Mouse (Mus musculus) retina, postnatal 1 day (tissue): ENCODE data around the gene Rora.

Experiments
- DNase-seq: peaks from one replicate; pipeline ENCODE4 v3.0.0-alpha.2; 2012

The Rora gene

DNA sequence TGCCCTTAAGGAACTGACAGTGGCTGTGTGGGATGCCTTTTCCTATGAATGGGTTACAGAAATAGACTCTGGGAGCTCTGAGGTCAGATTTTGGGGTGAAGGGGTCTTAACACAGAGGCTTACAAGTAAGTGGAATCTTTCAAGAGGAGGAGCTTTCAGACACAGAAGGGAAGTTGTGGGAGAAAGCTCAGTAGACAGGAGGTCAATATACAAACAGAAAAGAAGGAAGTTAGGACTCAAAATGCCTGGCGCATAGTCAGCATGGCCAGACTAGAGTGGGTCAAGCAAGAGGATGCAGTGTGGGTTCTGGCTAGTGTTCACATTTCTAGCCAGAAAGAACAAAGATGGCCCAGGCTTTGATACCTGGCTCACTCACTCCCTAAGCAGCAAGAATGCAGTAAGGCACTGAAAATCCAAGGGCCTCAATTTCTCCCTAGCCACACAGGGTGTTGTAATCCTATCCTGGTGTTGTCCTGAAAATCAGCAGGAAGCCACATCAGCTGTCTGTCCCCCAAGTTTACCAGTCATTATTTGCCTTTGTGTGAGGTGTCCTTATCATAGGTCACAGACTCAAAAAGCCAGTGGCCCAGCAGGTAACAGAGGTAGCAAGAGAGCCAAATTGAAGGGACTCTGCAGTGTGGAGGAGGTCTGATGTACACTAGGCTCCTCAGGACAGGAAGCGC lies 456.2 kb downstream of the Rora start:
- DNase-seq: no peak

DNA sequence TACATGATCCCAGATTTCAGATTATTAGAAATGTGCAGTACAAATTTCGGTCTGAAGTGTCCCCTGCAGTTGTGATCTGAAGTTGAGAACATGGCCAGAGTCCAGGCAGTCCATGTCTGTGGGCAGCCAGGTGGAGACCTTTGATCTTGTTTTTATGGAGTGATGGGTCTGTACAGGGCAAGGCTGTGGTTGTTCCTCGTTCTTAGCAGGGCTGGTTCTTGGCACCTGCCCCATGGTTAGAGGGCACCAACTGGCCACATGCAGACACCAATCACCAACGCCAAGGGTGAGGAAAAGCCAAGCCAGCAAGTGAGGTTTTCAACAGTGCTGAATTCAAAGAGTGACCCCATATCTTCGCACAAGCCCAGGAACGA lies 456.7 kb downstream of the Rora start:
- DNase-seq: no peak

DNA sequence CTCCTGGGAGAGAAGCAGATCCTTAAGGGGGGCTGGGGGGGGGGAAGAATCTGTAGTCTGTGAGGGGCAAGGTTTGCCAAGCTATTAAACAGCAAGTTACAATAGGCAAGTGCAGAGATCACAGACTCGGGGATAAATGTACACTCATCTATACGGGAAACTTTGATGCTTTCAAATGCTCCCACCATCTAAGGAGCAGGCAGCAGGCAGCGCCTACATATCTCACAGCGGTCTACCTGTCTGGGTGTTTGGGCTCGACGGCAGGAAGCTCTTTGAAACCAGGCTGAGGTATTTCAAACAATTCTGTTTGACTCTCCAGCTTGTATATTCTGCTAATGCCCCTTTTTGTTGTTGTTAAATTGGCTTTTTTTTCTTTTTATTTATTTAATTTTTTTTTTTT lies 457.1 kb downstream of the Rora start:
- DNase-seq: no peak

DNA sequence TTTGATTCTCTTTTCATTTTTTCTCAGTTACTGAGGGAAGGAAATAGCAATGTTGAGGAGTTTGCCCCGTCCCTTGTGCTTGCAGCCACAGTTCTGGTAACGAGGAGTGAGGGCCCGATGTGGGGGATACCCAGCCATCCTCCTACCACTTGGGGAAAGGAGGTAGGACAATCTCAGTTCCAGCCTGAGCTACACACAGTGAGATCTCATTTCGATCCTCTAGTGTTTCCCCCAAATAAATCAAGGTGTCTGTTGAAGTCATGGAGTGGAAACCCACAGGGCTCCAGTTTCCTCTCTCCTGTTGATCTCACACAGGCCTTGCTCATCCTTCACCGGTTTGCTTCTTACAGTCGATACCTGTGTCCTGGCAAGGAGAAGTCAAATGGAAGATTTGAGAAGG lies 458.0 kb downstream of the Rora start:
- DNase-seq: no peak

DNA sequence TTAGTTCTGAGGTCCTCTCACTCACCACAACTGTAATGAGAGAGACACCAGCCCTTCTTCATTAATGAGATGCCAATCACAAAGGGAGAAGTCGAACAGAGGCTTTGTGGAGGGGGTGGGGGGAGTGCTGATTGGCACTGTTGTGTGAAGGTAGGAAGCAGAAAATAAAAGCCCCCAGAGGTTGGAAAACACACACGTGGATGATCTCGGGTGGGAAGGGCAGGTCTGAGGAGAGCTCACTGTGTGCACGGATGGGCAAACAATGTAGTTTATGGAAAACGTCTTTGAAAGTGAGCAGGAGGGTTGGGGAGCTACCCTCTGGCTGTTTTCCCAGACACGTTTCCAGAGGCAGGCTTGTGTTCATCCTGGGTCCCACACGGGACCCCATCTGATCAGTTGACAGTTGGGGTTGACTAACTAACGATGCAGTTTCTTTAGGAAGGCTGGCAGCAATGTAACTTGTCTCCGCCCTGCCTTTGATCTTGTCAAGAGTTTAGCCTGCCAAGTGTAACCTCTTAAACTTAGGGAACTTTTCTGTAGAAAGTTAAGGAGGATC lies 460.9 kb downstream of the Rora start:
- DNase-seq: peak; percentile 61

DNA sequence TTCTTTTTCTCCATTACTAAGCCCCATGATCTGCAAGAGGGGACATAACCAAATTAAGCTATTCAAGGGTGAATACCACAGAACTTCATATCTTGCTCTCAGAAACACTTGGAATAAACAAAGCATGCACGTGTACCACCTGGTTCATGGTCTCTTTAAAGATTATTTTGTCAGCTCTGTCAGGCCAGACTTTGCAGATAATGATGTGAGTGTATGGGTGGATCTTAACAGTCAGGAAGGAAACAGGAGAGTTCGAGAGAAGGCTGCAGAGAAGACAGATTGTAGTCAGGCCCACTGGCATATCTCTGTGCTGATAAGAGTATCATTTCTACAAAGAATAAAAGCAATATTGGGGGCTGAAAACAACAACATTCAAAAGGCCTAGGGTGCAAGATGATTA lies 463.2 kb downstream of the Rora start:
- no peak for DNase-seq

DNA sequence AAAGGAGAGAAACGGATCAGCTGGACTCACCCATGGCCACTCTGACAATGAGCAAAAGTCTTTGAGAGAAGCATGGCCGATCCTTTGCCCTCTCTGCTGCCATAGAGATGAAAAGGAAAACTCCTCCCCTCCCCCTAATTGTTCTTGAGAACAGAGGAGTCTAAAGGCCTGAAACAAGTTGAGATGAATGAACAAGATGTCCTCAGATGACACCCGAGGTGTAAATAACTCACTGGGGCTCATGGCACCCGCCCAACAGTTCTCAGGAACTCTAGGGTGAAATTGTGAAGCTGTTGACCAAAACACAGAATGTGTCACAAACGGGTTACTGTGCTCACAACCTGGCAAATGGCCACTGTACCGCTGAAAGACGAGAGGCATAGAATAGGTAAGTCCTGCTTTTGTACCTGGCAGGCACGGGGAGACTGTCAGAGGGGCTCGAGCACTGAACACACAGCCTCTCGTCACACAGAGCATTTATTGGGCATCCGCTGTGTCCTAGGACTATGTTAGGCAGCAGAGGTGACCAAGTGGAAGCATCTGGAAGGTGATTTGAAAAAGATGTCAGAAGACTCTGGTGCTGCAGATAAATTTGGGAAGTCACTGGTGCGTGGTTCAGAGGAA lies 467.6 kb downstream of the Rora start:
- DNase-seq: peak; percentile 50

DNA sequence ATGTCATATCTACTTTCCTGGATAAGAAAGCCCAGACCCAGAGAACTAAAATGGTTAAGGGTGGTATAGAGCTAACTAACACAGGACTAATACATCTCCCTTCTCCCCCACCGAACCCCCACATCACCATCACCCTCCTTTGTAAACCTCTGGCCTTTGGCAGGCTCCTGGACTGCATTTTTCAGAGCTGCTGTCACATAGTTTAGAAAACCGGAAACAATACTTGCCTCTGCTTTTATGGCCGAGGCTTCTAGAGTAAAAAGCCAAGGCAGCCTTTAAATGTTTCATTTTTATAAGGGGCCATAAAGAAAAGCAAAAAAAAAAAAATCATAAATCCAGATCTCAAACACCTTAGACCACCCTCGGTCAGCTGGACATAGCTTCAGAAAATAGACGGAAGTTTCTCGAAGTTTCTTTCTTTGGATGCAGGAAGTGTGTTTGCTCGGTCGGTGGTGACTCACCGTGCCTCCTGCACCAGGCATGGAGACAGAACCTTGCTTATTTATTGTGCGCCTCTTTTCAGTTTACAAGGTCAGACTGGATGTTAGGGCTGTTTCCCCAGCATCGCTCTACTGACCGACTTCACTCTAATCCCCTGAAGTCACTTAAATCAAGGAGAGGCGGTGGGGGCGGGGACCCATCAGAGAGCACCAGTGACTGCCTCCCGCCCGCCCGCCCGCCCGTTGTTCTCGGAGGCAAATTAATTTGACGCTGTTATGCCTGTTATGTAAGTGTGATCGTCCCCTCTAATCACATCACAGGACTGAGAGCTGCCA lies 471.6 kb downstream of the Rora start:
- DNase-seq: peak; percentile 74

DNA sequence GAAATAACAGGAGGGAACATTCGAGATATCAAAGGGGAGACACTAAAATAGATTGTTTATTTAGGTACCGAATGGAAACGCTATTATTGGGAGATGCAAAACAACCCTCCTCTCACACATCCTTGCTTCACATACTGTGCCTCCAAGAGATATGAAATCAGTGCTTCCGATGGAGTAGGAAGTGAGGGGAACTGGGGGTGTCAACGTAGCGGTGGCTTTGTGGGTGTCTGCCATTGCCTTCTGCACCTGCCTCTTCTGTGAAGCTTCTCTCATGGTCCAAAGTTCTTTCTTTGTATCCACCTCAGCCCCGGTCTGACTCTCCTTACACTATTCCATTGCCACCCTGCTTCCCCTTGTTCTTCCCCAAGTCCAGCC lies 472.2 kb downstream of the Rora start:
- no peak for DNase-seq

DNA sequence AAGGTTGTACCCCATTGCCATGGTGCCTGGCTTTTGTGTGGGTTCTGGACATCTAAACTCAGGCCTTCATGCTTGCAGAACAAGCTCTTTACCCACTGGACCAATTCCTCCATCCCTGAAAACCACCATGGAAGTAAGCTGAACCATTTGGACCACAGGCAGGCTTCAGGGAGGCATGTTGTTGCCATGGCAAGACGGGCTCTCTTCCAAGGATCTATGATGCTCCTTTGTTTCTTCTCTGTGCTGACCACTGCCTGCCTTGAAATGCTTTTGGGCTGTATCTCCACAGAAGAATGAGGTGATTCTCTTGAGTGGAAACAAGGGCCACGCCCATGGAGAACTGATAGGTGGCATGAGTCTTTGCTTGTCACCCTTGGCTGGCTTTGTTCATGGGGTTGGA lies 473.0 kb downstream of the Rora start:
- DNase-seq: no peak

DNA sequence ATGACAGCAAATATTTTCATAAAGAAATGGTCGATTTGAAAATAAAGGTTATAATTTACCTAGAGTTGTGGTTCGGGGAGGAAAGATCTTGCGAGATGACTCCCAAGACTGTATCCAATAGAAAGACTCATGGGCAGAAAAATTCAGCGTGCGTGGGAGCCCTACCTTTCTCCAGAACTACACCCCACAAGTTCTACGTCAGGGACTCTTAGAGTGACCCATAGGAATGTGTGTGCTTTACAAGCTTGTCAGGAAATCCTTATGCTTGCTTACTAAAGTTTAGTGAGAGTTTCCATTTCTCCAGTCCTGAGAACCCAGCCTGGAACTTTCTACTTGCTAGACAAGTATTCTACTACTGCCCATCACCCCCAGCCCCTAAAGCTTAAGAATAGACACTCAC lies 474.7 kb downstream of the Rora start:
- DNase-seq: no peak

DNA sequence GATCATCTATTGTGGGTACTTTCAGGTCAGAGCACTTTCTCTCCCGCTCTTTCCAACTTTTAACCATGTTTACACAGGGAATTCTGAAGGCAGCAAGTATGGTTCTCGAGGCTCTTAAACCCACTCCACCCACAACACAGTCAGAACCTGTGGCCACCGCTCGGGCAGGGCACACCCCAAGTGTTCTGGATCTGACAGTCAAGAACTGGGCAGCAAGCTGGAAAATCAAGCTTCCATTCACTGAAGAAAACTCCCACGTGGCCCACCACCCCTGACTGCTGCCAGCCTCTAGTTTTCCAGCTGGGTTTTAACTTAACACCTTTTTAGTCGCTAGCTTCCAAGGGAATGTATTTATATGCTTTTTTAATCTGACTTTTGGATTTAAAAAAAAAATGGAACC lies 479.4 kb downstream of the Rora start:
- no peak for DNase-seq

DNA sequence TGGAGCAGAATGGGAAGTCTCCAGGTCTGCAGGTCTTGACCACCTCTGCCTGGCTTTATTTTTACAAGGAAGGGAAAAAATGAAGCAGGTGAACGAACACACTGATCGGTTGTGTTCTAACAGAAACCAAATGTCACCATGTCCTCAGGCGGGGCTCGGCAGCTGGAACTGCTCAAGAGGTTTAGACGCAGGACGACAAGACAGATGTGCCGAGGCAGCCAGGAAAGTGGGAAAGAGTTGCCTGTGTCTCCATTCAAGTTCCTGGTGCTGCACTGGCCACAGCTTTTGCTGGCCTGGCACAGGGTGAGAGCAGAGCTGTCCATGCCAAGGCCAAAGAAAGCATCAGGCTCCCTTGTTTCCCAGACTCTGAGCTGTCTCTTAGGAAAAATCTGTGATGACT lies 480.1 kb downstream of the Rora start:
- no peak for DNase-seq

DNA sequence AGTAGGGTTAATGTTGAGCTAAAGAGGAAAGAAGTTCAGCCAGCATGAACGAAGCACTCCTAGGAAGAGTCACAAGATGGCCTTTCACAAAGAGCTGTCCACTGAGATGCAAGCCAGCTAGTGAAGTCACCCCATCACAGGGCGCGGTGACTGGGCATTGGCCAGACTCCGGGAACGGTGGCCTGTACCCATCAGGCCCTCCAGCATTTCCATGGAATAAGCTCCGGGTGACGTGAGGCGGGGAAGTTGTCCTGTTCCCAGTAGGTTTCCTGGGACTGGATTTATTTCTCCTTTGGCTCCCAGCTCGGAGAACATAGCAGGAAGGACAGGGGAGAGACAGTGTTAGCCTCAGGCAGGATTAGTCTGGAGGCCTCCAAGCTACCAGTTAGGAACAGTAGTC lies 481.0 kb downstream of the Rora start:
- no peak for DNase-seq

DNA sequence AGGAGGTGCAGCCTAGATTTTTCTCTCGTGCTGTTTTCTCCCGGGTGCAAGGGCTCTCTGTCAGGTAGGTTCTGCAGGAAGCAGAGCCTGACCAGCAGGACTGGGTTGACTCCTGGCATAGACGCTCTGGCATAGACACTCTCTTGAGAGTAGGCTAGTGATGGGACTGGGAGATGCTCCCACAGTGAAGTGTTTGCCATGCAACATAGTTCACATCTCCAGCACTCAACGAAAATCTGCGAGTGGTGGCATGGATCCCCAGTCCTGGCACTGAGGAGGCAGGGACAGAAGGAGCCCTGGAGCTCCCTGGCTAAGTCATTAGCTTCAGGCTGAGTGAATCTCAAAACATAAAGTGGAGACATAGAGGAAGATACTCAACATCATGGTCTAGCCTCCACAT lies 483.2 kb downstream of the Rora start:
- DNase-seq: no peak

DNA sequence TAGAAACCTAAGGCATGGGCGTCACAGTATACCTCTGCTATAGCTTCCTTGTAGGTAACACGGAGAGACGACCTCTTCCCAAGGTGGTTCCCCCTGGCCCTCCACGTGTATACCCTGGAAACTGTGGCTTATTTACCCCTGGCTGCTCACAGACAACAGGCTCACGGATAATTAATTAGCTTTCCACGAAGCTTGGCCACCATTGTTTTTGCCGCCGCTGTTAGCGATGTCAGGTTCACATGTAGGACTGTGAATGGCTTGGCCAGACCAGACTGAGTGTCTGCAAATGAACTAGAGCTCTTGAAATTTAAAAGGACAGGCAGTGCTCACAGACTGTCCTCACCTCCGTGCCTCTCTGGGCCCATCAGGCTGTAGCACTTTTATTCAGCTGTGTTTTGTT lies 483.8 kb downstream of the Rora start:
- DNase-seq: peak; percentile 60

DNA sequence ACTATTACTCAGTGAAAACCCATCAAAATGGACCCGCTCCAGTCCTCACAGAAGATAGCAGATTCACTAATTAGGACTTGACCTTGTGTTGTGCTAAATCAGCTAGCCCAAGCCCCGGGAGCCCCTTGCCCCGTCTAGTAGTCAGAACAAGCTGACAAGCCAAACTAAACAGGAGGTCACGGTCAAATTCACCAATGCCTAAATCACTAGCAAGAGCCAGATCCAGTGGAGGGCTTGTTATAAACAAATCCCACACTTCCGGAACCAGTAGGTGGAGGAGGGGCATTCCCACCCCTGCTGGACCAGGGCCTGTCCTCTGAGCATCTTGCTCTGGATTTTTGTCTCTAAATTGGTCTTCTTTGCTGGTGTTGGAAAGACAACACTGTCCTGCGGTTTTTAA lies 486.6 kb downstream of the Rora start:
- DNase-seq: no peak

DNA sequence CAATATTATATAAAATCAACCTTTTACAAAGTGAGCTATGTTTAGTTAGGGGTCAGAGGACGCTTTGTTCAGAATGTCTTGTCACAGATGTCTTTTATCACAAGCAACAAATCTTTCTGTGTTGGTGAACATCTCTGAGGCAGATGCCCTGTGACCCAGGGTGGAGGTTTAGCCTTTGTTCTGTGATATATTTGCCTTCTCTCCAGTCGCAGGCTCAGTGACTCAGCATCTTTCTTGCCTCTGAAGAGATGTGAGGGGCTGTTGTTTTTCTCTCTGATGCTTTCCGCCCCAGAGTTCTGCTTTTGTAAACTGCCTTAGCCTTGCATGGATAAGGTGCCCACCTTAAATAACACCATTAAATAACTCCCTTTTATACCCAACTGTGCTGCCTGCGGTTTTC lies 488.3 kb downstream of the Rora start:
- no peak for DNase-seq

DNA sequence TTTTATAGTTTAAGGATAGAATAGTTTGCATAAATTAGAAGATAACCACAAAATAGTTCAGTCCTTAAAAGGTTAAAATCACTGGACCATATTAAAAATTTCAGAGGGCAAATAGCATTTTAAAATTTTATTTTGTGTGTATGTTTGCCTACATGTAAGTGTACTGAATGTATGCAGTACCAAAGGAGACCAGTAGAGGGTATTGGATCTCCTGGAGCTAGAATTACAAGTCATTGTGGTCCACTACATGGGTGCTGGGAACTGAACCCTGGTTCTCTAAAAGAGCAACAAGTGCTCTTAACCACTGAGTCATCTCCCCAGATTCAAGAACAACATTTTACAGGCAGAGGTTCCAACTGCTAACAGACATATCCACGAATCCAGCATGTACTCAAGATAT lies 493.4 kb downstream of the Rora start:
- no peak for DNase-seq

DNA sequence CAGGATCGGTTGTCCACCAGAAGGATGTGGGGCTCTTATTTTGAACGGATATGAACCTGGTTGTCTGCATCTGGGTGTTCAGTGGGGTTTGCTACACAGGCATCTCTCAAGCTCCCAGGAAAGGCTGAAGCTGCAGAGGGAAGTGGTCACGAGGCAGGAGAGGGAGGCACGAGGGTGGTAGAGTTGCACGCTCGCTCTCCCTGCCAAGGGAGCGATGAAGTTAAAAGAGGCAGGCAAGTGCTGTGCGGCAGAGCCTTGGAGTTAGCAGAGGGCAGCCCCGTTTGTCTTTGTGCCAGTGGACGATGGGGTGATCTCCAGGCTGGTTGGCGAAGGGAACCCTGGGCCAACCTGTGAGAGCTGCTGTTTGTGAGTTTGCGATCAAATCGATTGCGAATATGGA lies 496.6 kb downstream of the Rora start:
- peak; percentile 49 for DNase-seq

DNA sequence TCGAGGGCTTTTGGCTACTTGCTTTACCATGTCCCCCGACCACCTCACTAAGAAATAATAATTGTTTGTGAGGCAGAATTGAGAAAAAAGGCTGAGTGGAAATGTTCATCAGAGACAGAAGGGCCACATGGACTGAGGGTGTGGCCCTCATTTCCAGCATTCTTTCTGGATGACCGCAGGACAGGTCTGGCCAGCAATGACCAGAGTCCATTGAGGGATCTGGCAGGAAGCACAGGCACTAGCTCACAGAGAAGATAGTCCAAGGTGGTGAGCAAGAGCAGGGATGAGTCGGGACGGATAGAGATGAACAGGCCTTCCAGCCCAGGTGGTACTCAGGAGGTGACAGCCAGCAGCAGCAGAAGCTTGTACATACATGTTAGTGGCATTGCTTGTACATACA lies 501.1 kb downstream of the Rora start:
- DNase-seq: no peak

DNA sequence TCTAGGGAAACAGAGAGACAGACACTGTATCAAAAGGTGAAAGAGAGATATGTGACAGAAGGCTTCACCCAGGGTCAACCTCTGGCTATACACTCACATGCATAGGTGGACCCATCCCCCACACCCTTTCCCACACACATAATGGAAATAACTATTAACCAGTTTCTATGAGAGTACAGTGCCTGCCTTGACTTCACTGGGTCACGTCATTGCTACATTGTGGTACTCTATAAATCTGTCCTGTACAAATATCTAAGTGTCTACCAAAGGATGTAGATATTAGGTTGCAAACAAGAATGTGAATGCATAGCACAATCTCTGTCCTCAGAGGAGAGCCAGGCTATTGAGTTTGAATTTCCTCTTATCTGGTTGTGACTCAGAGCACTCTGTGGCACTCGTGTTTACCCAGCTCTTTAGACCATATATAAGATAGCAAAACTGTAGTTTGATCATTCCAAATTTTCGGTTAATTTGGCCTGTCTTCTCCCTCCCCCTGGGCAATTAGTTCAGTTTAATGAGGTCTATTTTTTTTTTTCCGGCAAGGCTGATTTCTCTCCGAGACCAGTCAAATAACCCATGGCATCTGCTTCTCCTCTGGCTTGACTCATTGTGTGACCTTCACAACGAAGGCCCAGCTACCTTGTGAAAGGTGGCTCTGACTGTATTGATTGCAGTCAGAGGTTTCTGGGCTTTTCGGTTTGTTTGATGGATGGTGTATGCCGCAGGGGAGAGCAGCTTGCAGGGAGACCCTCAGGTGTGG lies 502.4 kb downstream of the Rora start:
- DNase-seq: no peak

DNA sequence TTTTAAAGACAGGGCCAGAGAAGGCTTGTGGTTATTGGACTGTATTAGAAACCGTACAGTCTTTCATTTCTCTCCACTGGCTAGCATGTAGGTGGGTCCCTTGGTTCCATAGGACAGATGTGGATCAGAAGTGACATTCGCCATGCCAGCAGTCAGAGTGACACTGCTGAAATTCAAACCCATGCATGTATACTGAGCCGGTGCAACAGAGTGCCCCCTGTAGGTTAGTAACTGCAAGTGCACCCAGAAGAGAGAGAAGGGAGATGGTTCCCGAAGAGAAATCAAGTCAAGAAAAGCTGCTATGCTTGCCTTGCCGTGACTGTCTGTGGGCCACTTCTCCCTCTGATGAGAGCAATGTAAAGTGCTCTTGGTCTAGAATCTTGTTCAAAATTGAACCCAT lies 507.2 kb downstream of the Rora start:
- no peak for DNase-seq
